Mouse (Mus musculus) midbrain, embryonic 12.5 days (tissue): ENCODE measurements around the gene Rdh16f2. TPM values are rescaled to one million over a fixed set of nuclear protein-coding genes. Genes with fewer than 3 reads are reported as not detected.
"Not testable (repeated sequence)": the region's sequence is repeated elsewhere in the genome, so short reads cannot be mapped to it uniquely, and the experiment has no call there.

ENCODE experiments used
- ATAC-seq: fragments of 200-750 bp; cut with Nextera tagmentation; 2 replicates; pipeline ENCODE4 v1.8.0; 2017; ENCODE audit warnings: low read depth, moderate TSS enrichment, moderate library complexity; ENCODE audit not compliant: low FRiP score
- H3K27ac ChIP-seq: fragments of 300-500 bp; sonication (generic); replicated peaks from 2 replicates; pipeline ENCODE4 v1.5.1; 2016; ENCODE audit warnings: mild to moderate bottlenecking
- H3K27me3 ChIP-seq: fragments of 300-500 bp; sonication (generic); 2 replicates; pipeline ENCODE4 v1.6.1; 2016; ENCODE audit warnings: mild to moderate bottlenecking
- H3K36me3 ChIP-seq: fragments of 300-500 bp; sonication (generic); 2 replicates; pipeline ENCODE4 v1.6.1; 2016
- H3K4me1 ChIP-seq: fragments of 300-500 bp; sonication (generic); 2 replicates; pipeline ENCODE4 v1.6.1; 2016
- H3K4me2 ChIP-seq: fragments of 300-500 bp; sonication (generic); replicated peaks from 2 replicates; pipeline ENCODE4 v1.6.1; 2016; ENCODE audit warnings: mild to moderate bottlenecking, moderate library complexity
- H3K4me3 ChIP-seq: fragments of 300-500 bp; sonication (generic); 2 replicates; pipeline ENCODE4 v1.5.1; 2016; ENCODE audit warnings: mild to moderate bottlenecking
- H3K9ac ChIP-seq: fragments of 300-500 bp; sonication (generic); replicated peaks from 2 replicates; pipeline ENCODE4 v1.6.1; 2016; ENCODE audit warnings: mild to moderate bottlenecking, moderate library complexity
- H3K9me3 ChIP-seq: fragments of 300-500 bp; sonication (generic); 2 replicates; pipeline ENCODE4 v1.6.1; 2016; ENCODE audit warnings: mild to moderate bottlenecking
- WGBS: fragments of 180-500 bp; shearing (Covaris S2); methylation state at CpG from one replicate; pipeline ENCODE4 v1.1.7; 2016; 5-methylcytosine and 5-hydroxymethylcytosine counted together
- polyA plus RNA-seq: library from polyadenylated mRNA; unstranded; fragments of >200 nt; fragmentation: Nextera tagmentation; extraction: Ambion mirVana; gene quantifications from 2 replicates; pipeline ENCODE4 v1.2.1, GENCODE M21; 2016

The Rdh16f2 gene
- polyA plus RNA-seq = not detected in 2 replicates

- no peak for ATAC-seq
- H3K9me3 ChIP-seq = 0 out of 2 replicates have a peak, but pooled peaks cover 5% of the 10 kb centered on the region
- no peaks in the 10 kb centered on the region for H3K27me3 ChIP-seq
- H3K36me3 ChIP-seq = no peaks in the 10 kb centered on the region
- no peak within 1 kb of the TSS for H3K4me2 ChIP-seq
- 79% methylated on average over 3 of the region's 3 CpGs for WGBS
- H3K4me1 ChIP-seq = no peaks in the 10 kb centered on the region
- H3K27ac ChIP-seq = no peak within 1 kb of the TSS
- no peak within 1 kb of the TSS for H3K4me3 ChIP-seq
- no peak within 1 kb of the TSS for H3K9ac ChIP-seq
Measured at GRCm38 (mm10) chr10:127866232-127866631, at the start of gene Rdh16f2. TSS of gene Rdh16f2 (plus strand) at chr10:127866474.

DNA sequence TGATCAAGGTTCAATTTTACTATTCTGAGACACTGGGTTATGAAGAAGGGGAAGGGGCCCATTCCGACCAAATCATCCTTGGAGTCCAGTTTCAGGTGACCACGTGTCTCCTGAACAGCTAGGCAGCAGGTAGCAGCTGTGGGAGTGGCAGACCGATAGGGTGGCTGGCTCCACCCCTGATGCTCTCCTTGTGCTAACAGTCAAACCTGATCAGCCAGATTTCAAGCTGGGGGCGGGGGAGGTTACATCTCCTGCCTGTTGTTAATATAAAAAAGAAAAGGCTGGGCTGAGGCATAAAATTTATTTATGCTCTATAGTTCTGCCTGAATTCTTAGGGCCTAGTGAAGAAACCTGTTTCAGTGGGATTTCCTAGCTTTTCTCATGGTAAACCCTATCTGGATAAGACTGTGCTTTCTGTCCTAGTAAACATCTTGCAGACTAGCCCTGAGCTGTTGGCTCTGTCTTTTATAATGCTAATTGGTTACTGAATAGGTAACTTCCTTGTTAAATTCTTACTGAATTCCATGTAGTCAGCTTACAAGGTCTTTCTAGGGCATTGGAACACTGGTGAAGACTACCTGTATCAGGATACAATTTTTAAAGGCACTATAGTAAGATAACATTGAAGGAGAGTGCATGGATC, 48.9 kb upstream of the Rdh16f2 start:
- H3K4me2 ChIP-seq, H3K4me1 ChIP-seq, ATAC-seq, H3K36me3 ChIP-seq, H3K4me3 ChIP-seq, H3K27me3 ChIP-seq, H3K27ac ChIP-seq, H3K9ac ChIP-seq: not testable (repeated sequence)
- peaks cover 11% of the 10 kb centered on the region for H3K9me3 ChIP-seq
- 86% methylated on average over 4 of the region's 4 CpGs for WGBS

- not testable (repeated sequence) for H3K27me3 ChIP-seq, H3K9ac ChIP-seq, H3K4me3 ChIP-seq, H3K4me1 ChIP-seq, H3K4me2 ChIP-seq, H3K27ac ChIP-seq, ATAC-seq, H3K36me3 ChIP-seq
- 90% methylated on average over 2 of the region's 2 CpGs for WGBS
- H3K9me3 ChIP-seq = peaks cover 11% of the 10 kb centered on the region
Measured at GRCm38 (mm10) chr10:127821806-127822205, 44.5 kb upstream of the Rdh16f2 start.

GRCm38 (mm10) chr10:127825386-127825785, 40.9 kb upstream of the Rdh16f2 start:
- Histone ChIP-seq H3K9me3 (peaks cover 4% of the 10 kb centered on the region), H3K27me3 (no peaks in the 10 kb centered on the region), H3K4me3 (no peak overlapping the region), H3K9ac (no peak overlapping the region), H3K36me3 (no peaks in the 10 kb centered on the region), H3K4me2 (no peak overlapping the region), H3K27ac (no peak overlapping the region), H3K4me1 (no peaks in the 10 kb centered on the region)
- no peak for ATAC-seq
- 85% methylated on average over 6 of the region's 6 CpGs for WGBS

GRCm38 (mm10) chr10:127829121-127829520, 37.2 kb upstream of the Rdh16f2 start:
- ATAC-seq = no peak
- Histone ChIP-seq H3K27ac (no peak overlapping the region), H3K4me2 (no peak overlapping the region), H3K36me3 (no peaks in the 10 kb centered on the region), H3K9ac (no peak overlapping the region), H3K9me3 (no peaks in the 10 kb centered on the region), H3K27me3 (no peaks in the 10 kb centered on the region), H3K4me3 (no peak overlapping the region), H3K4me1 (no peaks in the 10 kb centered on the region)
- 75% methylated on average over 3 of the region's 3 CpGs for WGBS

GRCm38 (mm10) chr10:127834186-127834585, 32.1 kb upstream of the Rdh16f2 start:
- not testable (repeated sequence) for H3K4me2 ChIP-seq, H3K27me3 ChIP-seq, ATAC-seq, H3K9ac ChIP-seq, H3K4me3 ChIP-seq, H3K36me3 ChIP-seq, H3K27ac ChIP-seq, H3K4me1 ChIP-seq, H3K9me3 ChIP-seq
- WGBS = 92% methylated on average over 1 of the region's 1 CpGs

GRCm38 (mm10) chr10:127835292-127835691, 31.0 kb upstream of the Rdh16f2 start:
- H3K9me3 ChIP-seq = no peaks in the 10 kb centered on the region
- WGBS = 81% methylated on average over 5 of the region's 5 CpGs
- ATAC-seq = no peak
- no peaks in the 10 kb centered on the region for H3K4me1 ChIP-seq
- no peak overlapping the region for H3K4me3 ChIP-seq
- H3K27me3 ChIP-seq = no peaks in the 10 kb centered on the region
- H3K27ac ChIP-seq = no peak overlapping the region
- no peak overlapping the region for H3K4me2 ChIP-seq
- H3K9ac ChIP-seq = no peak overlapping the region
- no peaks in the 10 kb centered on the region for H3K36me3 ChIP-seq

GRCm38 (mm10) chr10:127837793-127838192, 28.5 kb upstream of the Rdh16f2 start:
- H3K4me1 ChIP-seq, H3K27ac ChIP-seq, H3K36me3 ChIP-seq, H3K9ac ChIP-seq, H3K4me2 ChIP-seq, H3K27me3 ChIP-seq, H3K4me3 ChIP-seq, ATAC-seq, H3K9me3 ChIP-seq: not testable (repeated sequence)
- WGBS = 93% methylated on average over 5 of the region's 5 CpGs

DNA sequence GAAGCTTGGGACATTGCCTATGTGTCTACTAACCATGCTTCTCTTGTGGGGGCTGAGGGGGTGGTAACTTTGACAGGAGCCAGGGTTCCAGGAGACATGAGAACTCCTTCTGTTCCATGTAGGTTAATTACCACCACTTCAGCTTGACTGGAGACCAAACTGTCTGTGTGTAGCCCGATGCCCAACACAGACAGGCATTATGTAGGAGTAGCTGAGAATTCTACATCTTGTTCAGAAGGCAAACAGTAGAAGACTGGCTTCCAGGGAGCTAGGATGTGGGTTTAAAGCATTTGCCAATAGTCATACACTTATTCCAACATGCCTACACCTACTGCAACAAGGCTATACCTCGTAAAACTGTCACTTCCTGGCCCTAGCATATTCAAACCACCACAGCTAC, 27.7 kb upstream of the Rdh16f2 start:
- Histone ChIP-seq H3K27ac (no peak overlapping the region), H3K4me3 (no peak overlapping the region), H3K9me3 (no peaks in the 10 kb centered on the region), H3K36me3 (no peaks in the 10 kb centered on the region), H3K4me1 (no peaks in the 10 kb centered on the region), H3K4me2 (no peak overlapping the region), H3K27me3 (no peaks in the 10 kb centered on the region), H3K9ac (no peak overlapping the region)
- ATAC-seq = no peak
- 90% methylated on average over 2 of the region's 2 CpGs for WGBS

DNA sequence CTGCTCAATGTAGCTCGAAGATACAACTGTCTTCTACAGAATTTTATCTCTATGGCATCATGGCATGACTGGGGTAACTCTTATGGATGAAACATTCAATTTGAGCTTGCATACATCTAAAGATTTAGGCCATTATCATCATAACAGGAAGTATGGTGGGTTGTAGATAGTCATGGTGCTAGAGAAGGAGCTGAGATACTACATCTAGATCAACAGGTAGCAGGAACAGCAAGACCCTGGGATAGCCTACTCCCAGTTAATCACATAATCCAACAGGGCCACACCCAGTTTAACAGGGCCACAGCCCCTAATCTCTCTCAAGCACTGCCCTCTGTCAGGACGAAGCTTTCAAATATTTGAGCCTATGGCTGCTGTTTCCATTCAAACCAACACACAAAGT, 25.5 kb upstream of the Rdh16f2 start:
- no peak for ATAC-seq
- H3K4me2 ChIP-seq = no peak overlapping the region
- H3K36me3 ChIP-seq = no peaks in the 10 kb centered on the region
- H3K9ac ChIP-seq = no peak overlapping the region
- H3K4me3 ChIP-seq = no peak overlapping the region
- 77% methylated on average over 2 of the region's 2 CpGs for WGBS
- no peak overlapping the region for H3K27ac ChIP-seq
- H3K9me3 ChIP-seq = no peaks in the 10 kb centered on the region
- H3K4me1 ChIP-seq = no peaks in the 10 kb centered on the region
- no peaks in the 10 kb centered on the region for H3K27me3 ChIP-seq

GRCm38 (mm10) chr10:127845945-127846344, 20.3 kb upstream of the Rdh16f2 start:
- not testable (repeated sequence) for H3K27ac ChIP-seq, H3K9me3 ChIP-seq, H3K4me3 ChIP-seq, H3K36me3 ChIP-seq, H3K27me3 ChIP-seq, H3K4me2 ChIP-seq, ATAC-seq, H3K9ac ChIP-seq, H3K4me1 ChIP-seq
- 95% methylated on average over 5 of the region's 5 CpGs for WGBS

DNA sequence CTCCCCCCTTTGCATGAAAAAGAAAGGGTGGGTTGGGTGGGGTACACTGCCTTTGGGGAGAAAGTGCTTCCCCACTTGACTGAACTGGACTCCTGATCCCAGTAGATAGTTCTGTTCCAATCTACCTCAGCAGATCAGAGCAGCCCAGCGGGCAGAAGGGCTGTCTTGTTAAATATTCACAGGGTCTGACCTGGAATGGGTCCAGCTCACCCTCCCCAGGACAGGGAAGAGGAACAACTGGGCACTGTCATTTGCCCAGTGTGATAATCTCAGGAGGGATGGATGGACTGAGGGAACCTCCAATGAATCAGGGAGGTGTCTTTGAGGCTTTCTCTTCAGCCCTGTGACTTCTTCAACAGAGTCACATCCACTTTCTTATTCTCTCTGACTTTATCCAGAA, 18.2 kb upstream of the Rdh16f2 start:
- Histone ChIP-seq H3K4me2 (no peak overlapping the region), H3K36me3 (no peaks in the 10 kb centered on the region), H3K27ac (no peak overlapping the region), H3K4me1 (no peaks in the 10 kb centered on the region), H3K9me3 (no peaks in the 10 kb centered on the region), H3K9ac (no peak overlapping the region), H3K4me3 (no peak overlapping the region), H3K27me3 (no peaks in the 10 kb centered on the region)
- WGBS = 85% methylated on average over 1 of the region's 1 CpGs
- ATAC-seq = no peak

DNA sequence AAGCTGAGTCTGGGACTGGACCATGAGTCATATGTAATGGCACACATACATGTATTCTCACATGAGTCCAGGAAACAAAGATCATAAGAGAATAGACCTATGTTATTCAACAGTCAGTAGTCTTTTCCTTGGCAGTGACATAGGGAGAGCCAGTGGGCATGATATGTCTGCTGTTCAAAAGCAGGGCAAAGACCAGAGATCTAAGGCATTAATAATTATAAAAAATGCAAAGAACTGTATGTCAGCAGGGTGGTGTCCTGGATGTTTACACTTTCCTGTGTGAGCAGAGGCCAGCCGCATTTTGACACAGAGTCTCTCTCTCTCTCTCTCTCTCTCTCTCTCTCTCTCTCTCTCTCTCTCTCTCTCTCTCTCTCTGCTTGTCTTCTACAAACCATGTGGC, 16.6 kb upstream of the Rdh16f2 start, which contains the start of gene Rdh19:
Gene Rdh19, plus strand, starts transcription at position 301 of the 400 bp plus-strand sequence.
- H3K9ac ChIP-seq = no peak within 1 kb of the TSS
- ATAC-seq = no peak
- WGBS = 92% methylated on average over 1 of the region's 1 CpGs
- no peak within 1 kb of the TSS for H3K4me2 ChIP-seq
- no peaks in the 10 kb centered on the region for H3K36me3 ChIP-seq
- no peaks in the 10 kb centered on the region for H3K4me1 ChIP-seq
- no peak within 1 kb of the TSS for H3K4me3 ChIP-seq
- H3K9me3 ChIP-seq = no peaks in the 10 kb centered on the region
- no peaks in the 10 kb centered on the region for H3K27me3 ChIP-seq
- no peak within 1 kb of the TSS for H3K27ac ChIP-seq
